Mouse (Mus musculus): ENCODE measurements around the gene Stxbp5l. TPM values are rescaled to one million over a fixed set of nuclear protein-coding genes. Genes with fewer than 3 reads are reported as not detected.
"Not testable (repeated sequence)": the region's sequence is repeated elsewhere in the genome, so short reads cannot be mapped to it uniquely, and the experiment has no call there.

Gene Stxbp5l
- under 1 TPM in 1 of 2 experiments, not detected in 1; 0.52 TPM for polyA plus RNA-seq (2017; shearing (Covaris generic))

DNA sequence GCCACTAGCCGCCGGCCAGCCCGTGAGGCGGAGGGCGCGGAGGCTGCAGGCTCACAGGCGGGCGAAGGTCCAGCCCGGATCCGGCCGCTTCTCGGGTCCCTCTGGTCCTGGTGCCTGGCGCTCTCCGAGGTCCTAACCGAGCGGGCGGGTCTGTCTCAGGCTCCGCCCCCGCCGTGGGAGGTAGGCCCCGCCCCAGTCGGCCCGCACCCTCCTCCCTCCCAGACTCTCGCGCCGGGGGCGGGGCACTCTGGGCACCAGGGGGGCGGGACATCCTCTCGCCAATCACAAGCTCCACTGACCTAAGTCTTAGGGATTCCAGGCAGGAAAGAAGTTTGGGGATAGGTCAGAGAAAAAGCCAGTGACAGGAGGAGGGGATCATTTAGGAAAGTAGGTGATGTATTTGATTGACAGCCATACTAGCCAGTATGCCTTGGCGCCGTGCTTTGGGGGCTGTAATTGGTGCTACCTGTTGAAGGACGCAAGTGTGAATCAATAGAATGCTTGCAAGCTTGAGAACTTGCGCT is at the start of gene Stxbp5l:
Gene Stxbp5l, minus strand, starts transcription at position 142 of the 524 bp plus-strand sequence.
- ATAC-seq = no peak

DNA sequence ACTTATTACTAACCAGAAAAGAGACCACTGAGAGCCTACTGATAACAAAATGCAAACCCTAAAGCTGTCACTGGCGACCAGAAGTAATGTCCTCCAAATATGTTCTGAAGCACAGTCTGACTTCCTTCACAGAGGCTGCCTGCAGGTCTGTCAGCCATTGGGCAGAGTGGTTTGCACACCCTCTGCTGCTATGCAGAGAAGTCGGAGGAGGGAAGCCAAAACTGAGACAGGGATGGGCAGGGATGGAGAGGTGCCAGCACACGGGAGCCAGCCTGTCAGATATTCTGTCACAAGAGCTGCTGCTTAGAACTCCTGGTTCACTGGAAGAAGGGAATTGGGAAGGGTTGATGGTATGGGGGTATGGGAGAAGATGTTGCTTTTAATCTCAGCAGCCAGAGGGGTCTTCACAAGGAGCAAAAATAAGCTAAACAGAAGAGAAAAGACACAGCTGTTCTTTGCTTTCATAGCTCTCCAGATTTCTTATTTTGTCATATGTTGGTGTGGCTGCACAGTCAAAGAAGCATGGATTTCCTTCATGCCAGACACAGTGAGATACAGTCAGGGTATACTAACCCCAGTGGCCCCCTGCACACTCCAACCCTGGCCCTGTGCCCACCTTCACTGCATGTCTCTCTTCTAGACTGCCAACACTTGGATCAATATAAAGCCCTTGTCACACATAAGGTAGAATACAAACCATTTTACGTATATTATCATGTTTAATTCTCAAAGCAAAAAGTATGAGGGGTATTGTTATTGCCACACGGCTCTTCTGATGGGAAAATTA is 48.8 kb upstream of the Stxbp5l start:
- no peak for ATAC-seq

DNA sequence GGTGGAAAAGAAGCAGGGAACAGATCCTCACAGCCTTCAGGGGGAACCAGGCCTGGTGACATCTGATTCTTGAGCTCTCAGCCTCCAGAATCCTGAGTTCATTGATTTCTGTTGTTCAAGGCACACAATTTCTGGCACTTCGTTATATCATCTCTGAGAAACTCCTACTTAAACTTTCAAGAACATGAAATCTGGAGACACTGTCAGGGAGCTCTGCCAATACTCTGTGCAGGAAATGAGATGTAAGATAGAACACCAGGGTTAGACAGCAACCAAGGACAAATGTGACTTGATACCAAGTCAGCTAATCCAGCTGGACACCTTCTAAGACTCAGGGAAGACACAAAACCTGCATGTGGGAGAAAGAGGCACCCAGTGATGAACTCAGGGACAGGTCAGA is 40.7 kb upstream of the Stxbp5l start:
- no peak for ATAC-seq

DNA sequence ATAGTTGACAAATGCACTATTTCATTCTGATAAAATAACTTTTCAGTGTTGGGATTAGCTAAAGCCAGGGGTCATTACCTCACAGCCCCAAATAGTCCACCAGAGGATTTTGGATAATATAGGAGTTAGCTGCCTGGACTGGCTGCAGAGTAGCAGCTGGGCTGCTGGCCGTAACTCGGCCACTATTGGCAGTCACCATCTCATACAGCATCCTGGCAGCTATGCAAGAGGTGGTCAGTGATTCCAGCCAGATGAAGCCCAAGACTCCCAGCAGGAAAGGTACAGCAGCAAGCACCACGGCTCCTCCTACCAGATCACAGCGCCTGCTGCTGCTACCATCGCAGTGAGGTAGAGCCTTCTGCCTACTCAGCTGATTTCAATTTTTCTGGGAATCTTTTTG is 38.1 kb upstream of the Stxbp5l start:
- no peak for ATAC-seq

DNA sequence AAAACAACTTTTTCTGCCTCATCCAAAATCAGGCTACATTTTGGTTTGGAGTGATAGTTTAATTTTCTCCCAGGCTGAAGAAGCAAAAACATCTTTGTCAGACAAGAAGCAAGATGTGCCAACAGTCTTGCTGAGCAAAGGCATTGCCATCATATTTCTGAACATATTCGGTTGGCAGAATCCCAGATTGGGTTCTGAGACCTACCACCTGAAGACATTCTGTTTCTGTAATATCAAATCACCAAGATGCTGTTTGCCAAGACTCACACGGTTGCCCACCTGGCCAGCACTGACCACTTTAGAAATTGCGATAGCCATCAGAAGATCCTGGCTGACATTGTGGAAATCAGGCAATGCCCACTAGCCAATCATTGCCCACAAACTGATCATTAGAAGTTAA is 37.1 kb upstream of the Stxbp5l start:
- no peak for ATAC-seq

DNA sequence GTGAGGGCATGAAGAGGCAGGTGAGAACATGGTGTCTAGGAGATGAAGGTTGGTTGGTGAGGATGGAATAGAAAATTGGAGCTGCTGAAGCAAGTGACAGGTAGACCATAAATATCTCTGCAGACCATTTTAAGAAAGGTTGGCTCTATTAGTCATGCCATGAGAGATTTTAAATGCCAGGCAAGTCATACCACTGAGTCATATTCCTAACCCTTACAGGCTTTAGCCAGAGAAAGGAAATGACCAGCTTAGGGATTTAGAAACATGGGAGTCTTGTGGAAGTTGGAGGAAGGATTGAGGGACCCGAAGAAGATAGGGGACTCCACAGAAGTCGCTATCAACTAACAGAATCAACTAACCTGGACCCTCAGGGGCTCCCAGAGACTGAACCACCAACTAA is 35.8 kb upstream of the Stxbp5l start:
- no peak for ATAC-seq

DNA sequence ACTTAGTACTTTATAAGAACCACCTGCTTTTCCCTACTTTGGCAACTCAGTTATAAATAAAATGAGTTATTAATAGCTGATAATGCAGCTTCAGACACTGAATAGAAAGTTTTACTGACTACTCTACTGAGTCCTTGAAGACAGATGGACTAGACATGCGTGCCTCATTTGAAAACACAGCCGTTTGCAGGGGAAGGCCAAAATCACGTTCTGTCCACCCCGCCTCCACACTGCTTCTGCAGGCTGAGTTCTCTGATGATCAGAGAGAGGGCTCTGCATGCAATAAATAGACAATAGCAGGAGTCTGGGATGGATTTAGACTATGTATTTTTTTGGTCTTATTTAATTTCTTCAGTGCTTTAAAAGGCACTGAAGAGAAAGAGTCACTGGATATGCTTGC is 20.8 kb upstream of the Stxbp5l start:
- ATAC-seq = no peak

DNA sequence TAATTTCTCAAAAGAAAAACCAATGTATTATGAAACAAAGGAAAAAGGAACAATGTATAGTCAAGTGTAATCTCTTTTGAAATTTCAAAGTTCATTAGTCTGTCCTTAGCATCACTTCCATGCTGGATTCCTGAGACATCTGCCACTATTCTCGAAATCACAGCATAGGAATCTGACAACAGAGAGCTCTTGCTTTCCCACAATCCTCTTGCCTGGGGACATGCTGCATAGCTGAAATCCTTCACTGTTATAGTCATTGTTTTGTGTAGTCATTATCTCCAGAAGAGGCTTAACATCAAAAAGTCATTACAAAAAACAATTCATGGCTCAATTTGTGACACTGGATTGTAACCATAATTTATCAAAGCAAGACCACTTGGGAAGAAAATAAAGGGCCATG is 20.2 kb upstream of the Stxbp5l start:
- no peak for ATAC-seq

DNA sequence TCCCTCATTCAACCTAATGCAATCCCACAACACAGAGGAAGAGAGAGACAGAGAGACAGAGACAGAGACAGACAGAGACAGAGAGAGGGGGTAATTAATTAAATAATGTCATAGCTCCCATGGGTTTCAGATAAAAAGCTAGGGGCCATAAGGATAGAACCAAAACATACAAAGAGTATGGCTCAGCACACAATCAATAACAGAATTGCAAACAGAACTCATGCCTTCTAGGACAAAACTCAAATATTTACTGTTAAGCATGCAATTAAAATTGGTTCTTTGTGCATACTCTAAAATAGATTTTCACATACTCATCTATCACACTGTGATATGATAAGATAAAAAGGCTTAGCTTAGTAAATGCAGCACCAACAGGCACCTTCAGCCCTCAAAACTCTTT is 5.2 kb upstream of the Stxbp5l start:
- no peak for ATAC-seq

DNA sequence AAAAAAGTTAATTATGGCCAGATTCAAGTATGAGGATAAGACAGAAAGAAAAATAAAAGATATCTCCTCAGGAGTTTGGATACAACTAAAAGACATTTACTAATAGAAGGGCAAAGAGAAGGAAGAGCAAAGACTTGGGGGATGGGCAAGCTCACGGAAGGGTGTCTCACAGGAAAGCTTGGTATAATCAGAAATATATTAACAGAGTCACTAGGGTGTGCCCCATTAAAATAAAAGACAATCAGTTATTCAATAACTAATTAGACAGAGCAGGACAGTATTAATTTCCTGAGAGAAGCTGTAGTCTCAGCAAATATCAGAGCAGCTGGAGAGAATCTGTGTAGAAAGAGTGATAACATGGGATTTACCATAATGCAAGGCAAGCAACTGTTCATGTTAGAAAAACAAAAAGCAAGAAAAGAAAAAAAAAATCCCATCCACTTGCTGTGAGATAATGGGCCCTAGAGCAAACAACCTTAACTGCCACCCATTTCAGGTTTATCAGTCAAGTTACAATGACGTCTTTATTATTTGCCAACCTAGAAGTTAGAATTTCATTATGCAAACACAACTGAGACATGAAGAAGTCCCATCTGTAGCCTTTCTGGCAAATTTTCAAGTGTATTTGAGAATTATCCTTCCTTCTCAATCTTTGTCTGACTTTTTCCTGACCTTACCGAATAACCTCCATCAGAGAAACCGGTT is 4.6 kb upstream of the Stxbp5l start:
- ATAC-seq = no peak

DNA sequence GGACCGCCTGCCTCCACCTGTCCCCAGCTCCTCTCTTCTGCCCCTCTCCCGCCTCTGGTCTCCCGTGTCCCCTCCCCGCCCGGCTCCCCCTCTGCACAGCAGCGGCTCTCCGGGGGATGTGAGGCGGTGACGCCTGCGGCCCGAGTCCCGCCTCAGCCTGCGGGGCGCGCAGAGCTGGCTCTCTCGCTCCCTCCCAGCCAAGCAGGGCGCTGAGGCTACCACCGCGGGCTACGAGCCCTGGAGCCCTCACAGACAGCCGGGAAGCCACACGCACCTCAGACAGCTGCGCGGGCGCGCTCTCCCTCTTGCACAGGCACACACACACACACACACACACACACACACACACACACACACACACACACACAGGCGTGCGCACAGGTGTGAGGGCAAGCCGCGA is 393 bp downstream of the Stxbp5l start:
- no peak for ATAC-seq

DNA sequence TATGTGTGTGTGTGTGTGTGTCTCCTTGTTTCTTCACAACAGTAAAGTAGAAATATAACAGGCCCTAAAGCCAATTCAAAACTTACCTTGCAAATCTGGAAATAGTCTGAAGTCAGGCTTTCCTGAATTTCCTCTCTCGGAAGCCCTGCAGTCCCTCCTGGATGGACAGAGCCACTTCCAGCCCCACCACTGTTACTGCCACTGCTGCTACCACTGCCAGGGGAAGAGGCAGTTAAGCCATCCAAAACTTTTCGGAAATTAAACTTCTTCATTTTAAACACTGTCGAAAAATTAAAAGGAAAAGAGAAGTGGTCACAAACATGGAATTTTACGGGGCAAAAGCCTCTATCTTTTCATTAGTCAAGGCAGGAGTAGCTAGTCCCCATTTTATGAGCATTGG is 1.3 kb downstream of the Stxbp5l start:
- ATAC-seq = no peak

DNA sequence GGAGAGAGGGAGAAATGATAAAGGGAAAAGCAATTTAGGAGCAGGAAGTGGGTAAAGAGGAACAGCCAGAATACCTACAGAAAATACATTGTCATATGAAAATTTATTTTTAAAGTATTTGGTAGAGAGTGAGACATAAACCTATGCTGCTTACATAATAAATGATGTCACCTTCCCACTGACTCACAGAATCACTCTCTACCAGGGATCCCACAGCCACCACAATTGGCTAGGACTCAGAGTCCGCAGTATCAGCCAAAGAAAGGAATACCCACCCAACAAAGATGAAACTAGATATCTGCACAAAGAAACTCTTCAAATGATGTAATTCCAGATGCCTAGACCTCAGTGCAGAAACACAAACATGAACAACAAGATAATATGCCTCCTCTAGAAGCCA is 12.0 kb downstream of the Stxbp5l start:
- no peak for ATAC-seq

DNA sequence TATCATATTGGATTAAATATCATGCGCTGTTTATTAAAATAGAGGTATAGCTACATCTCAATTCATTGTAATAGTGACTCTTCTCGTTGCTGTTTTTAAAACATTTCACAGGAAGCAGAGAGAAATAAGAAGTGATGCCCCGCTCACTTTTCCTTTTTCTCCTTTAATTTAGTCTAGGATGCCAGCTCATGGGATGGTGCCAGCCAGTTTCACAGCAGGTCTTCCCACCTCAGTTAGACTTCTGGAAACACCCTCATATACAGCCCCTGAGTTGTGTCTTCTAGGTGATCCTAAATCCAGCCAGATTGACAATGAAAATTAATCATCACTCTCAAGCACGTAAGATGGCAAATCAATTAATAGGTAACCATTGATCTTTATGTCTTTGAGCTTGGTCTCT is 17.3 kb downstream of the Stxbp5l start:
- ATAC-seq = no peak

DNA sequence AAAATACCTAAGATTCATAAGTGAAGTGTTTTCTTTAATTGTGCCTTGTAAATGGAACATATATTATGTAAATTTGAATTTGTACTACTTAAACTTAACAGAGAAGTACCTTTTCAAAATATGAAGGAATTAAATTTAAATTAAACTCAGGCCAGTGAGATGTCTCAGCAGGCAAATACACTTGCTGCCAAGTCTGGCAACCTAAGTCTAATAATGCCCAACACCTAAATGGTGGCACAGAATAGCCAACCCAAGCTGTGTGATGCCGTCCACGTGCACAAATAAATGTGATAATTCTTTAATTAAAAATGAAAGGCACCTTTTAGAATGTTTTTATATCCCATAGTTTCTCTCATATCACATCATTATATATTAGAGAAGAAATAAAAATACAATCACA is 20.8 kb downstream of the Stxbp5l start:
- no peak for ATAC-seq

DNA sequence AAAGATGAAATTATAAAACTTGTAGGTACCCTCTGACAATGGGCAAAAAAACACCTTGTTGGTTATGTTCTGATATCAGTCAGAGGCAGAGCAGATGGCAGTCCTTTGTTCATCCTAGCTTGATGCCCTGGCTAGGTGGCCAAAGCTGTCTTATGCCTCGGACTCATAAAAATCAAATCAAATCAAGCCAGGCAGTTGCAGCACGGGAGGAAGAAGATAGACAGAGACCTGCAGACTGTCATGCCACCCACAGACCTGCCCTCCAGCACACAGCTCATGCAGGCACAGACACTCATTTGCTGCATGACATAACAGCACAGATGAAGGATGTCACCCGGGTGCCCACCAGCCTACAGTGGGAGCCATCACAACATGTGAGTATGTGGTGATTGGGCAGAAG is 29.1 kb downstream of the Stxbp5l start:
- ATAC-seq = no peak

DNA sequence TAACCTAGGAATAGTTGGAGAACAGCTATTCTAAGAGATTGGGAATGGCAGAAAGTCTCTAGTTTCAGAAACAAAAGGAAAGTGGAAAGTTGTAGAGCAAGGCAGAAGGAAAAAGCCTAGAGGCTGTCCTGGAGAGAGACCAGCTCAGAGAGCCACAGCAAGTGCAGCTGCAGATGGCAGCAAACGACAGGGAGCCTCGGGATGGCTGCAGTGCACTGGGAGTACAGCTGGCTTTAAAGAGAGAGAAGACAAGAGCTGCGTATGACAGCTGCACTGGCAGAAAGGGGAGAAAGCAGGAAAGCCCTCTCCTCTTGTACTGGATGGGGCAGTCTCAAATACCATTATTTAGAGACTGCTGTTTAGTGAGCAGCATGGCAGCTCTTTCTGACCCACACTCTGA is 37.7 kb downstream of the Stxbp5l start:
- ATAC-seq = no peak

DNA sequence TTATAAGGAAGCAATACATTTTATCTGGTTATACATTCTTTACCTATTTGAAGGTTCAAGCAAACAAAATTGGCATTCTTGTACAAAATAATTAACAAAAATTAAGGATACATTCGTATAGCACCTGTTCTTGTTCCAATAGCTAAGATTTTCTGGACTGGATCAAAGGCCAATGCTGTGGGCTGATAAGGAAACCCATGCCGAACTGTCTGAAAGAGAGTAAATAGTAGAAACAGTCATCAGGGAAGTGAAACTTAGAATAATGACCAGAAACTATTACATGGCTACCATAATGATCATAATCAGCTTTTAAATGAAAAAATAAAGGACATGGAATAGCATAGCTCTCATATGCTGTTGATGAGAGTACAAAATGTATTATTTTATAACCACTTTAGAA is 39.8 kb downstream of the Stxbp5l start:
- no peak for ATAC-seq

DNA sequence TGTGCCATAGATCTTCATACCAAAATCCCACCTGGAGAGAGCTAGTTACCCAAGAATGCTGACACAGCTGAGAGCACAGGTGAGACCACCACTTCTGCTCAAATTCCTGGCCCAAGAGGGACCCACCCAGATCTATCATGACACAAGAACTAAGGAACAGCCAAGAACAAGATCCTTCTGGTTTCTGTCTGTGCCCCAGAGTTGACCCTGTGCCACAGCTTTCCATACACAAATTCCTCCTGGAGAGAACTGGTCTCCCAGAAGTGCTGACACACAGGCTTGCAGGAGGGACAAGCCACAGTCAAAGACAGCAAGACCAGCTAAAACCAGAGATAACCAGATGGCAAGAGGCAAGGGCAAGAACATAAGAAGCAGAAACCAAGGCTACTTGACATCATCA is 43.3 kb downstream of the Stxbp5l start:
- not testable (repeated sequence) for ATAC-seq

DNA sequence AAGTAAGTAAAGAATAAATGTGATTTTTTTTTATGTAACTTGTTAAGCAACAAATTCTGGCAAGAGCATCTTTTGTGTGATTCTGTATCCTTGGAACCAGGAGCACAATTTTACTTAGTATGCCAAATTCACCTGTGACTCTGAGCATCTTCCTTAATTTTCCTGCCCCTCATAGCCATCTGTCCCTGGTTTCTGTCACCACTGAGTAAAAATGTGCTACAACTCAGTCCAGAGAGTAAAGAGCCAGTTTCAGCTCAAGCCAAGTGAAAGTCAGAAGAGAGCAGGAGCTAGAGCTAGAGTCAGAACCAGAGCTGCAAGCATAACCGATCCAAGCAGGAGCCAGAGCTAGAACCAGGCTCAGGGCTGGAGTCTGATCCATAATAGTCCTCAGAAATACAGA is 46.6 kb downstream of the Stxbp5l start:
- ATAC-seq = no peak

DNA sequence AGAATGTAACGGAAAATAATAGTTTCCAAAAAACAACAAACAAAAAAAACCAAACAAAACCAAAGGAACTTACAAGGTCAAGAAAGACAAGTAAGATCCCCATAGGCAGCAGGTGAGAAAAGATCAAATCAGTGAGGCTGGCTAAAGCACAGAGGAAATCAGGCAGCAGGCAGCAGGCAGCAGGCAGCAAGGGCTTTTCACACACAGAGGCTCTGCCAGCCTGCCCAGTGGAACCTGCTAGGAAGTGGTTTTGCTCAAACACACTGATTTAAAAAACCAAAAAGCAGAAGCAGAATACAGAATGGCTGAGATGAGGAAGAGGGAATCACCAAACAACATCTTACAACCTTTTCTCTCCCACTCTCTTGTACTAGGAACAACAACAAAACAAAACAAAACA is 47.2 kb downstream of the Stxbp5l start:
- no peak for ATAC-seq

DNA sequence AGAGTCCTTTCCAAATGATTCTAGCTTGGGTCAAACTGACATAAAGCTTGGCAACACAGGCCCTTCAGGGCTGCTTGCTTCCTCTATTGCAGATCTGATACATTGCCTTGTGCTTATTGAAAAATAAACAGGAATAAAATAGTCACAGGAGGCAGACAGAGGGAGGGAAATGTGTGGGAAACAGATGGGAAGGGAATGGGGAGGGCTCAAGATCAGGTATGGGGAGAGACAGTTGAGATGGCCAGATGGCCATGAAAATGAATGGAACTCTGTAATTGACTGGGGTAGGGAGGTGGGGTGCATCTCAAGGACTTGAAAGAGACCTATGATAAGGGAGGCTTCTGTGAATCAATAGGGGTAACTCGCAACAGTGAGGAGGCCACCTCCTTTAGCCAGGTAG is 80.3 kb downstream of the Stxbp5l start:
- no peak for ATAC-seq

DNA sequence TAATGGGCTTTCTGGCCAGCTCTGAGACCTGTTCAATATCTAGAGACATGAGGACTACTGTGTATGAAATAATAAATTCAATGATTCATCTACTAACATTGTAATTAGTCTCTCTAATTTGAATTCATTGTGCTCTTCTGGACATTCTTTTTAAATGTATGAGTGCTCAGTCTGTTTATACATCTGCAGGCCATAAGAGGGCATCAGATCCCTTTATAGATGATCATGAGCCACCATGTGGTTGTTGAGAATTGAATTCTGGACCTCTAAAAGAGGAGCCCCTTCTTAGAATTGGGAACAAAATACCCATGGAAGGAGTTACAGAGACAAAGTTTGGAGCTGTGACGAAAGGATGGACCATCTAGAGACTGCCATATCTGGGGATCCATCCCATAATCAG is 92.2 kb downstream of the Stxbp5l start:
- no peak for ATAC-seq

DNA sequence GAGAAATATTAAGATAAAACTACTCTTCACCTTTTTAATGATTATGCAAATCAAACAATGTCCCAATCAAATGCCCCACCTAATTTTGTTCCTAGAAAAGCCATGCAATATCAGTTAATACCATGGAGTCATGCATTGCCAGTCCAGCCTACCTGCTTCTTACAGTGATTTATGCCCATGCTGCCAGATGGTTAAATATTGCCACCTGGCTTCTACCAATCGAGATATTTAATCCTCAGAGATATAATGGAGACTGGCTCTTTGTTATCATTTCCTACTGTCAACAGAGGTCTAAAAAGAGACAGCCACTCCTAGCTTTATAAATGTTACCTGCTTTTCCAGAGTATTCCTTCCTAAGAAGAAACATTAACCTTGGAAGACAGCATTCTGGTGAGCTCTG is 104.6 kb downstream of the Stxbp5l start:
- ATAC-seq = no peak
